Mouse (Mus musculus): Measurements from ENCODE around the gene Homez.

Homez gene

GRCm38 (mm10) chr14:54870861-54871260, at the start of gene Homez:
Gene Homez, minus strand, starts transcription at chr14:54870961.
- DNase-seq (ENCODE audit: extremely low read depth, low read depth) = no peak

GRCm38 (mm10) chr14:54920076-54920685, 49.4 kb upstream of the Homez start:
- no peak for DNase-seq (ENCODE audit: extremely low read depth, low read depth)

GRCm38 (mm10) chr14:54913343-54913742, 42.6 kb upstream of the Homez start:
- no peak for DNase-seq (ENCODE audit: extremely low read depth, low read depth)

- DNase-seq (ENCODE audit: extremely low read depth, low read depth) = no peak
Observed at GRCm38 (mm10) chr14:54912886-54913285, 42.1 kb upstream of the Homez start, which contains the start of gene Slc22a17. Gene Slc22a17, minus strand, starts transcription at chr14:54913132.

- DNase-seq (ENCODE audit: extremely low read depth, low read depth) = no peak
Observed at GRCm38 (mm10) chr14:54912109-54912850, 41.5 kb upstream of the Homez start.

- no peak for DNase-seq (ENCODE audit: extremely low read depth, low read depth)
Observed at GRCm38 (mm10) chr14:54908682-54909081, 37.9 kb upstream of the Homez start.

- no peak for DNase-seq (ENCODE audit: extremely low read depth, low read depth)
Observed at GRCm38 (mm10) chr14:54903641-54904040, 32.9 kb upstream of the Homez start.

GRCm38 (mm10) chr14:54900383-54900782, 29.6 kb upstream of the Homez start:
- DNase-seq (ENCODE audit: extremely low read depth, low read depth) = peak; percentile 71

GRCm38 (mm10) chr14:54897445-54897844, 26.7 kb upstream of the Homez start:
- DNase-seq (ENCODE audit: extremely low read depth, low read depth) = no peak

GRCm38 (mm10) chr14:54894296-54895151, 23.8 kb upstream of the Homez start:
- no peak for DNase-seq (ENCODE audit: extremely low read depth, low read depth)

GRCm38 (mm10) chr14:54893651-54894181, 23.0 kb upstream of the Homez start:
- DNase-seq (ENCODE audit: extremely low read depth, low read depth) = peak; percentile 99

GRCm38 (mm10) chr14:54892200-54892599, 21.4 kb upstream of the Homez start, which contains the start of gene Pabpn1:
Gene Pabpn1, plus strand, starts transcription at chr14:54892500.
- no peak for DNase-seq (ENCODE audit: extremely low read depth, low read depth)

GRCm38 (mm10) chr14:54885309-54885708, 14.5 kb upstream of the Homez start:
- no peak for DNase-seq (ENCODE audit: extremely low read depth, low read depth)

GRCm38 (mm10) chr14:54884022-54884712, 13.4 kb upstream of the Homez start:
- DNase-seq (ENCODE audit: extremely low read depth, low read depth) = no peak

- no peak for DNase-seq (ENCODE audit: extremely low read depth, low read depth)
Observed at GRCm38 (mm10) chr14:54883154-54884021, 12.6 kb upstream of the Homez start, which contains the start of the genes Bcl2l2 and Gm20521. Gene Bcl2l2, plus strand, starts transcription at chr14:54883377. Gene Gm20521, plus strand, starts transcription at chr14:54883441.

- no peak for DNase-seq (ENCODE audit: extremely low read depth, low read depth)
Observed at GRCm38 (mm10) chr14:54877048-54877715, 6.4 kb upstream of the Homez start, which contains the start of gene Ppp1r3e. Gene Ppp1r3e, minus strand, starts transcription at chr14:54877550.

- peak; percentile 77 for DNase-seq (ENCODE audit: extremely low read depth, low read depth)
Observed at GRCm38 (mm10) chr14:54876539-54877047, 5.8 kb upstream of the Homez start.

- DNase-seq (ENCODE audit: extremely low read depth, low read depth) = no peak
Observed at GRCm38 (mm10) chr14:54875844-54876538, 5.2 kb upstream of the Homez start.

All from MEL-GATA-1-ER (cell line).